Mouse (Mus musculus): Measurements from ENCODE around the gene Madcam1.

DNA sequence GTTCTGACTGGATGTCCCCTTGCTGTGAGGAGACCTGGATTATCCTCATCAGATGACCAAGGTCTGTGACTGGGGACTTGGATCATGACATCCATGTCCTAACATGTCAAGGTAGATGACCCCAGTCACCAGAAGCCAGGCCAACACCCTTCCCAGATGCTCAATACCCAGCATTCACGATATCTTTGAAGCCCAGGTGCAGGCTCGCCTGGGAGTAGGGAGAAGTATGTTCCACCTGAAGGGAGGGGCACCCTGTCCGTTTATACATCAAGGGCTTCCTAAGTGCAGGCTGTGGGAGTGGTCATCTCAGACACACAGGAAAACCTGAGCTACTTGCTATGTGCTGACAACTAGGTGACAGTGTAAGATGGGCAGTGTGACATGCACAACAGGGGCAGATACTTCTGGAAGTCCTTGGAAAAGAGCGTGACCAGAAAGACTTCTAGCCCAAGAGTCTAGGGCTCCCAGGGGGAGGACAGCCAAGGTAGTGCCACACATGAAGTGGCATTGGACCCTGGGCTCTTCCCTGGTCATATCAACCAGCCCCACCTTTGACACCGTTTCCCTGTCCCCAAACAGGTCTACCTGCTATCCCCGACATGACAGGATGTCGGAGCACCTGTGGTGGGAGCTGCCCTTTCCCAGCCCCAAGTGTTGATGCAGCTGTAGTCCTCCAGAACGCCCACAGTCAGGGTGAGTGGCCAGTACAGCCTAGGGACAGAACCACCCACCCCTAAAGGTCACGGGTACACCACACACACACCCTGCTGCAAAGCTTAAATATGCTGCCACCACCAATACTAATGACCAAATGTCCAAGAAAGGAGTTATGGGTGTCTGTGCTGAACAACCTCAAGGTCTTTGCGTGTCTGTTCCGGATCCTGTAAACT lies 16.5 kb downstream of the Madcam1 start:
- TF ChIP-seq POLR2A (IDR thresholded peaks at IDR 0.05; ENCODE audit: insufficient read depth, low read depth, low read length) (no peak), CTCF (IDR thresholded peaks at IDR 0.05; ENCODE audit: insufficient read depth, low read depth, low read length) (no peak)

Measured in olfactory bulb, adult 2 months (tissue).